Mouse (Mus musculus): ENCODE measurements around the gene Ctsz.

DNA sequence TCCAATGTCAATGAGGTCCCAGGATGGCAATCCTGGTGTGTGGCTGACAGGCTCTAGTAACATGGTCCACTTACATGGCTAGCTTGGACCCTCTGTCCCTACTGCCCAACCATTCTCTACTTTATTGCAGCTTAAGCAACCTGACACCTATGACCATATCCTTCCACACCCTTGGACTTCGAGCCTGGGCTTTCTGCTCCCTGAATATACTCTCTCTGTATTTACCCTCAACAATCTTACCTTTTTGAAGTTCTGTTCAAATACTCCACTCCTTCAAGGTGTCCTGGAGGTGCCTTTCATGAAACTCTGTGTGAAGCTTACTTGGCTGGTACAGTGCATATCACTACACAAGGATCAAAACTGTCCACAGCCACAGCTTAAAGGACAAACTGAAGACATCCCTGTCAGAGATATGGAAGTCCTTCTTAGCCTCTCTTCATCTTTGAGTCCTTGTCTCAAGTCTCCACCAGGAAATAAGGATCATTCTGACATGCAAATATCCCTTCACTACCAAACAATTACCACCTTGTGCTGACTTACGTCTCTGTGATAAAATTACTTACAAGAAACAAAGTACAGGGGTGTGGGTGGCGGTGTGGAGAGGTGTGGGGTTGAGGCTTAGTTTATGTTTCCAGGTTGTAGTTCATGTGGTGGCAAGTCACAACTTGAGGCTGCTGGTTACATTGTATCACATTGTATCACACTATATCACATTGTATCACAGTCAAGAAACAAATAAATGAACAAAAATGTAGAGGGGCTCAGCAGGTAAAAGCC lies 38.9 kb upstream of the Ctsz start:
- no peak for TF ChIP-seq CTCF (IDR thresholded peaks at IDR 0.05; ENCODE audit: extremely low read depth, insufficient read depth, low read length)
- no peak for TF ChIP-seq POLR2A (IDR thresholded peaks at IDR 0.05; ENCODE audit: extremely low read depth, insufficient read depth, low read length)
